Comparison of ENCODE assay signal across 33 mouse cellular contexts in the genomic region with DNA sequence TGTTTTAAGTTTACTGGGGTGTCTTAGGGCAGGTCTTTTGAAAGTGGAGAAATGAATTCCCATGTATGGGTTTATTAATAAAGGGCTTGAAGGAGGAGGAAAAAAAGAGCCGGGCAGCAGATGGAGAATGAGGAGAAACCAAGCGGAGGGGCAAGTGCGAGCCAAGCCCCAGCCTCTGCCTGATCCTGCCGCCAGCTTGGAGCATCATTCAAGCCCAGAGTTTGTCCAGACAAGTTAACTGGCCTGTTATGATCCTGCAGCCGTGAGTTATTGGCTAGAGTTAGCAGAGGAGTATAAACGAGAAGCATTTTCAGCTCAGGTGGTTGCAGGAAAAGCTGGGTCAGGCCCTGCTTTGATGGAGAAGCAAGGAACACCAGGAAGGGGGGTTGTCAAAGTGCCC. TPM values are rescaled to one million over a fixed set of nuclear protein-coding genes. Genes with fewer than 3 reads are reported as not detected.
"Had no signal": no experiment of that assay in that cellular context is flagged by ENCODE, and none has a peak within 500 bp of the region (broad histone marks: within the 10 kb centered on the region; RNA-seq: fewer than 3 reads in every experiment).

No protein-coding gene starts in this region.

- H3K27me3 ChIP-seq: heart, embryonic 13.5 days; heart, embryonic 15.5 days; hindbrain, embryonic 12.5 days; hindbrain, embryonic 13.5 days; hindbrain, embryonic 15.5 days; intestine, embryonic 15.5 days; kidney, embryonic 15.5 days had no signal

- H3K4me3 ChIP-seq: heart, embryonic 13.5 days; heart, embryonic 15.5 days; hindbrain, embryonic 10.5 days; hindbrain, embryonic 12.5 days; hindbrain, embryonic 13.5 days; hindbrain, embryonic 15.5 days; intestine, embryonic 15.5 days; kidney, embryonic 15.5 days; layer of hippocampus, adult 2 months; left cerebral cortex, adult 2 months had no signal

- H3K27ac ChIP-seq: heart, embryonic 13.5 days; heart, embryonic 15.5 days; hindbrain, embryonic 10.5 days; hindbrain, embryonic 12.5 days; hindbrain, embryonic 13.5 days; hindbrain, embryonic 14.5 days; hindbrain, embryonic 15.5 days; hindbrain, postnatal 0 days; intestine, embryonic 15.5 days; kidney, embryonic 15.5 days; kidney, postnatal 0 days; layer of hippocampus, adult 2 months; left cerebral cortex, adult 2 months had no signal

- H3K4me1 ChIP-seq: heart, embryonic 15.5 days; hindbrain, embryonic 10.5 days; hindbrain, embryonic 12.5 days; hindbrain, embryonic 13.5 days; hindbrain, embryonic 15.5 days; intestine, embryonic 15.5 days; kidney, embryonic 15.5 days had no signal

- DNase-seq: heart, postnatal 10 days; heart, postnatal 14 days; heart, postnatal 36 days; heart, postnatal 4 days; kidney, adult 11 months; kidney, adult 18-20 months; kidney, adult 2 months; kidney, adult 8-10 months; kidney, adult 9 months; kidney, postnatal 10 days; kidney, postnatal 14 days; kidney, postnatal 25 days; kidney, postnatal 36 days; kidney, postnatal 4 days; layer of hippocampus, adult 9-11 months; layer of hippocampus, postnatal 36 days had no signal

RNA-seq across cellular contexts. Expression of gene Mgst2, which starts 26.2 kb away (rescaled TPM):
- total RNA-seq: hindbrain, postnatal 0 days; layer of hippocampus, adult 18-20 months; layer of hippocampus, adult 2 months; layer of hippocampus, postnatal 14 days; layer of hippocampus, postnatal 25 days; layer of hippocampus, postnatal 36 days; left cerebral cortex, adult 18-20 months; left cerebral cortex, adult 2 months had no signal
- polyA plus RNA-seq: hindbrain, embryonic 10.5 days had no signal
